Mouse (Mus musculus) thymus, adult 2 months (tissue): ENCODE data around the gene Cd19.

Source experiments
- CTCF ChIP-seq: fragments of 200-500 bp; IDR thresholded peaks from 2 replicates; pipeline ENCODE4 v1.5.1; 2012; ENCODE audit warnings: mild to moderate bottlenecking, control low read depth, low read length, moderate library complexity, borderline replicate concordance; ENCODE audit not compliant: control insufficient read depth, poor library complexity, insufficient read depth; ENCODE audit errors: extremely low read depth
- POLR2A ChIP-seq: fragments of 200-500 bp; IDR thresholded peaks from 2 replicates; pipeline ENCODE4 v1.6.1; 2012; ENCODE audit warnings: mild to moderate bottlenecking, low read length, control low read depth, moderate library complexity; ENCODE audit not compliant: control insufficient read depth, poor library complexity, insufficient read depth; ENCODE audit errors: extremely low read depth

GRCm38 (mm10) chr7:126446217-126446616, 31.5 kb upstream of the Cd19 start:
- TF ChIP-seq POLR2A (no peak), CTCF (no peak)
